Mouse (Mus musculus) erythroblast, adult 5-6 weeks (primary cell): Measurements from ENCODE around the gene Ifnl3. TPM values are rescaled to one million over a fixed set of nuclear protein-coding genes. Genes with fewer than 3 reads are reported as not detected.
"Not testable (repeated sequence)": the region's sequence is repeated elsewhere in the genome, so short reads cannot be mapped to it uniquely, and the experiment has no call there.

Experiments used
- ATAC-seq: replicated peaks from 2 replicates; pipeline ENCODE4 v1.8.0; 2016; ENCODE audit warnings: moderate number of reproducible peaks, mild to moderate bottlenecking, moderate TSS enrichment, inconsistent platforms; ENCODE audit not compliant: poor library complexity, low FRiP score, severe bottlenecking
- total RNA-seq, 2 experiments: library from RNA; stranded (forward) in 1 of 2; stranded (reverse) in 1 of 2; fragments of 150-400 nt in 1 of 2; fragments of 200-764, 138-1000 nt in 1 of 2; gene quantifications; 2 replicates each; pipeline versions ENCODE4 v1.2.3 to v1.2.4; 2015 to 2017; ENCODE audit warnings: low replicate concordance in 2 of 2

Ifnl3 gene
- total RNA-seq (2015; ENCODE audit: low replicate concordance): not detected in 2 replicates
- total RNA-seq (2017; ENCODE audit: low replicate concordance): not detected in 2 replicates

DNA sequence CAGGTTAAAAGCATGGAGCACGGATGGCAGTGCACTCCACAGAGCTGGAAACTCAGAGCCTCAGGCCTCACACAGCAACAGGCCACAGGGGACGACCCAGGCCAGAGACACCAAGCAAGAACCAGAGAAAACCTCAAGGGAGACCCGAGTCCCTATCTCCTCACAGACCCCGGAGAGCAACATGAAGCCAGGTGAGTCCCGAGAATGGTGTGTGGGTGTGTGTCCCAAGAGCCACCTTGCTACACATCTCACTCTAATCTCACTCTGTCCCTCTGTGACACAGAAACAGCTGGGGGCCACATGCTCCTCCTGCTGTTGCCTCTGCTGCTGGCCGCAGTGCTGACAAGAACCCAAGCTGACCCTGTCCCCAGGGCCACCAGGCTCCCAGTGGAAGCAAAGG, at the start of gene Ifnl3:
TSS of gene Ifnl3 (plus strand) at position 301 of the 400 bp plus-strand sequence.
- not testable (repeated sequence) for ATAC-seq

DNA sequence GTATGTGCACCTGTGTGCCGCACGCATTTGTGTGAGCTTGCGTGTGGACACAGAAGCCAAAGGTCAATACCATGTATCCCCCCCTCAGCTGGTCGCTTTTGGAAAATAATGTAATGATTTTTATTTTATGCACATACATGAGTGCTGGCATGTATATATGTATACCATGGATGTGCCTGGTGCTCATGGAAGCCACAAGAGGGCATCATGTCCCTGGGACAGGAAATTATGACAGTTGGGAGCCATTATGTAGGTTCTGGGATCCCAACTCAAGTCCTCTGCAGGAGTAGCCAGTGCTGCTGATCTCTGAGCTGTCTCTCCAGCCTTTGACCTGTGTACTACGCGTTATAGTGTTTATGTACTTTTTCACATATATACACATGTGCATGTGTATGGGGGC, 46.4 kb upstream of the Ifnl3 start:
- no peak for ATAC-seq

DNA sequence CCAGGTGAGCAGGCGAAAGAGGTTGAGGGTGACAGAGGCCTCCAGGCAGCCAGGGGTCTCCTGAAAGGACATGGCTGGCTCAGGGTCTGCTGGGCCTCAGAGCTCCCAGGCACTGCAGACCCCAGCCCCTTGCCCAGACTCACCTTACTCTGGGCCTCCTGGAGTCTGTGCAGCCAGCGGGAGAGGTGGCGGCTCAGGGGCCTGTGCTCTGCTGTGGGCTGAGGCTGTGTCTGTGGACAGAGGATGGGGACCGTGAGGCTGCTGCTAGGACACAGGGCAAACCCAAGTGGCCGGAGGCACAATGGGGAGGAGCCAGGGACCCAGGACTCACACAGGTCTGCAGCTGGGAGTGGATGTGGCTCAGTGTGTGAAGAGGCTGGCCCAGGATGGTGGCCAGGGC, 45.3 kb upstream of the Ifnl3 start:
- ATAC-seq: peak; percentile 30; the same call in 1 of the 2 replicates

DNA sequence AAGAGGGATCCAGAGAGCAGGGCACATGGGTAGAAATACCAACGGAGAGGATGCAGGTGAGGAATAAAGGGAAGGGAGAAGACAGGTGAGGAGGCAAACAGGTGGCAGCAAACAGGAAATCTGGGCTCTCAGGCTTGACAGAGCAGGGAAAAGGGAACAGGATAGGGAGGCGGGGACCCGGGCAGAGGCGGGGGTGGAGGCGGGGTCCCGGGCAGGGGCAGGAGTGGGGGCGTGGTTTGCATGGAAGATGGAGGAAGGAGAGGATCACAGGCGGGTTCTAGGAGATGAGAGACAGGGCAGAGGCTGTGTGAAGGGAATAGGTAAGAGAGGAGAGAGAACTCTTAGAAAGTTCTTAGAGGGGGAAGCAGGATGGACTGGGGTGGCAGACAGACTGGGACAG, 43.8 kb upstream of the Ifnl3 start:
- ATAC-seq: no peak

DNA sequence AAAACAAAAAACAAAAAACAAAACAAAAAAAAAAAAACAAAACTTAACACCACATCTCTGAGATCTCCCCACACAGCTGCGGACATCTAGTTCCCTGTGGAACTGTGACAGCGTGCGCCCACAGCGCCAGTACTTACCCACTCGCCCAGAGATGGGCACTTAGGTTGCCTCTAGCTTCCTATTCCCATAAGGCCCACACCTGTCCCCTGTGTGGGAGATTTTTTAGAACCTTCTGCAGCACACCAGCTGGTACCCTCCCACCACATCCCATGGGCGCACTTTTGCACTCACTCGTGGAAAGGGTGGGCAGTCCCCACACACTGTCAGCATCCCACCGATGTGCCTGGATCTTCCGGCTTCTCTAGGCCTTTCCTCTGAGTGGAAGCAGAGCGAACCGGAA, 39.8 kb upstream of the Ifnl3 start:
- no peak for ATAC-seq

DNA sequence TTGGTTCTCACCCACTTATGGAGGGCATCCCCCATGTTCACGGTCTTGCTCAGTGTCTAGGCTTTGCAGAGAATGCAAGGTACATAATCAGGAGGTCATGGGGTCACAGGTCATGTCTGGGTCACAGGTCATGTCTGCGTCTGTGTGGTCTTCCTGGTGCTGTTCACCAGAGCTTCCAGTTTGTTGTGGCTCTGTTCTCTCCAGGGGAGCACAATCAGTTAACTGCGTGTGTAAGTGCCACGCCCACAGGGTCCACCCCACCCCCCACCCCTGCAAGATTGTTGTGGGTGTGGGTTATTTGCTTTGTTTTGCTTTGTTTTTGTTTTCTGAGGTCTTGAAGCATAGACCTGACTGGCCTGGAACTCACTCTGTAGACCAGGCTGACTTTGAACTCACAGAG, 38.4 kb upstream of the Ifnl3 start:
- ATAC-seq: no peak

DNA sequence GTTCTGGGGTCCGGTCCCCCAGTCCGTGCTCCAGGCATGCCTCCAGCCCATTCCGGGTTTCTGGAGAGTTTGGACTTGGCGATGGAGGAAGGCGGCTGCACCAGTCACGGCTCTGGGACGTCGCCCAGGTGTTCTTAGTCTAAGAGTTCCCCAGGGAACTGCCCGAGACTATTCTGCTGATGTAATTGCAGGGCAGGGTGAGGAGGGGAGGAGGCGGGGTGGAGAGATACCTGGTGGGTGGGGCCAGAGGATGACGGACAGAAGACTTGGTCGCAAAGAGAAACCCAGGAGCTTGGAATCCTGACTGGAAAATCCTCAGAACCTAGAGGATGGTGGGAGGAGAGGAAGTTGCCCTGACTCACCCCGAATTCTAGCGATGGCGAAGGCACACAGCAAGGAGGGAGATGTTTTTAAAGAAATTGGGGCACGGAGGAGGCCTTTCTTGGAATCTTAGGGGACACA, 34.6 kb upstream of the Ifnl3 start:
- no peak for ATAC-seq

DNA sequence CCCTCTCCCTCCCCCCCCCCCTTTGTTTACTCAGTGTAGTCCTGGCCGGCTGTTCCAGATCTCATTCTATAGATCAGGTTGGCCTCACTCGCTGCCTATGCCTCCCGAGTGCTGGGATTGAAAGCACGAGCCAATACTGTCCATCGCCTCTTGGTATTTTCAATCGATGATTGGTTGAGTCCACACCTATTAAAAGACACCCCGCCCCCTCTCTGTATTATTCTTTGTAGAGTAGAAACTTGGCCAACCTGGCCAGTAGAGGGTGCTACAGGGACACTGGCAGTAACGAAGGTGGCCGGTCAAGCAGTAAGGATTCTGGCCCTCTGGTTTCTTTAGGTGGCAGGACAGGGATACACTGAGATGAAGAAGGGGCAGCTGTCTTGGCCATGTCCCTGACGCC, 32.2 kb upstream of the Ifnl3 start:
- no peak for ATAC-seq

DNA sequence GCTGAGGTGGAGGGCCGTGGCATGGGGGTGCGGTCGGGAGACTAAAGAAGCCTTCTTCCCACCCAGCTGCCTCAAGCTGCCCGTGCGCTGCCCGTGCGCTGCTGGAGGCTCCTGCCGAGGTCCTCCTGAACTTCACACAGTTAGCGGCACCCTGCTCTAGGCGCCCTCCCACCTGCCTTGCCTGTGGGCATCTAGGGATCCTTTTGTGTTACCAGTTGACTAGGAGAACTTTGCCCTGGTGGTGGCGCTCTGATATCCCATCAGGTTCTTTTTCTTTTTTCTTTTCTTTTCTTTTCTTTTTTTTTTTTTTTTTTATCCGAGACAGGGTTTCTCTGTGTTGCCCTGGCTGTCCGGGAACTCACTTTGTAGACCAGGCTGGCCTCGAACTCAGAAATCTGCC, 31.7 kb upstream of the Ifnl3 start:
- no peak for ATAC-seq

DNA sequence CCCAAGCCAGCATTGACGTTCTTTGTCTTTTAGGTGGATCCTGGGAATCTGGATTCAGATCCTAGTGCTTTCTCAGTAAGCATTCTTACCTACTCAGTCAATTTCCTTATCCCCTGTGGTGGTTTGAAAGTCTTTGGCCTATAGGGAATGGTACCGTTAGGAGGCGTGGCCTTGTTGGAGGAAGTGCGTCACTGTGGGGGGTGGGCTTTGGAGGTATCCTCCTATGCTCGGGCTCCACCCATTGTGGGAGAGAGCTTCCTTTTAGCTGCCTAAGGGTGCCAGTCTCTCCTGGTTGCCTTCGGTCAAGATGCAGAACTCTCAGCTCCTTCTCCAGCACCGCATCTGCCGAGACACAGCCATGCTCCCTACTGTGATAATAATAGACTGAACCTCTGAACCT, 30.3 kb upstream of the Ifnl3 start:
- no peak for ATAC-seq

DNA sequence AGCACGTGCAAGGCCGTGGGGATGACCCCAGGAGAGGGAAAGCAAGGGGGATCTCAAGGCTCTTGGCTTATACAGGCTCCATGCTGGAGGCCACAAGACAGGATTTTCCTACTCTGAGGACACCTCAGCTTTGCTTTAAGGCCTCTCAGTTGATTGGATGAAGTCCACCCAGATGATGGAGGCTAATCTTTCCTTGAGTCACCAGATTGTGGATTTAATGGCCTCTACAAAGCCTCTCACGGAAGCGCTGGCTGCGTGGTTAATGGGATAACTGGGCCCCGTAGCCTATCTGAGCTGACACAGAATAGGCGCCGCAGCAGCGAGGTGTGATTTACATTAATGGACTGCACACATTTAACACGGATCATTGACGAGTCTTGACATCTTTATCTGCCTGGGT, 27.2 kb upstream of the Ifnl3 start:
- ATAC-seq: no peak

DNA sequence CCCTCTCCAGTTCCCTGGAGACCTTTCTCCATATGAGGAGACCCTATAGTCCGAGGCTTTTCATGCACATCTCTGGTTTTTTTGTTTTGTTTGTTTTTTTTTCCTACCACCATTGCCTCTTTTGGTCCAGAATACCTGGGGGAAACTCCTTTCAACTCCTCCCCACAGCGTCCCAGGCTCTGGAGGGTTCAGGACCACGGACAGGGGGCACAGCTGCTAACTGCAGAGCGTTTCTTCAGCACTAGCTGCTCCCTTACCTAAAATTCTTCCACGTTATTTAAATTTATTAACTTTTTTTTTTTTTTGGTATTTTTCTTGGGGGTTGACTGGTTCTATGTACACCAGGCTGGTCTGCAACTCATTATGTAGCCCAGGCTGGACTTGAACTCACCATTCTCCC, 17.1 kb upstream of the Ifnl3 start:
- no peak for ATAC-seq

DNA sequence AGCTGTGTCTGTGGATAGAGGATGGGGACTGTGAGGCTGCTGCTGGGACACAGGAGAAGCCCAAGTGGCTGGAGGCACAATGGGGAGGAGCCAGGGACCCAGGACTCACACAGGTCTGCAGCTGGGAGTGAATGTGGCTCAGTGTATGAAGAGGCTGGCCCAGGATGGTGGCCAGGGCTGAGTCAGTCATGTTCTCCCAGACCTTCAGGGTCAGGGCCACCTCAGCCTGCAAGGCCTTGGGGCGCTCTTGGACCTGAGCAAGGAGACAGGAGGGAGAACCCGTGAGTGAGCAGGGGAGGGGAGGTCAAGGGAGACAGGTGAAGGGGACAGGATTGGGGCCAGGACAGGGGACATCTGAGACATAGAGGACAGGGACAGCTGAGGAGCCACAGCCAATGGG, 13.5 kb upstream of the Ifnl3 start:
- ATAC-seq: 0 out of 2 replicates have a peak, but pooled peaks have one; percentile 8

DNA sequence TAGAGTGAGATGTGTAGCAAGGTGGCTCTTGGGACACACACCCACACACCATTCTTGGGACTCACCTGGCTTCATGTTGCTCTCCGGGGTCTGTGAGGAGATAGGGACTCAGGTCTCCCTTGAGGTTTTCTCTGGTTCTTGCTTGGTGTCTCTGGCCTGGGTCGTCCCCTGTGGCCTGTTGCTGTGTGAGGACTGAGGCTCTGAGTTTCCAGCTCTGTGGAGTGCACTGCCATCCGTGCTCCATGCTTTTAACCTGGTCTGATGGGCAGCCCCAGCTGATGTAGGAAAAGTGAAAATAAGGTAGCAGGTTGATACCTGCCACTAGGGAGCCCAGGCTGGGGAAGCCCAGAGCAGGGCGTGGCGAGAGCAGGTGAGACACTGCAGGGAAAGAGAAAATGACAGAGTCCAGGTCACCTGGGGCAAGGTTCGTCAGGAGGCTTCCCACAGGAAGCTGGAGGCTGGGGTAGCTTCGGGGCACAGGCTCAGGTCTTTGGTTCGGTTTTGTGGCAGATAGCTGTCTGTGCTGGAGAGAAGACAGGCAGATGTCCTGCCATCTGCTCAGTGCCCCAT, 12.1 kb upstream of the Ifnl3 start, which contains the start of gene Ifnl2:
TSS of gene Ifnl2 (minus strand) at position 51 of the 570 bp plus-strand sequence.
- not testable (repeated sequence) for ATAC-seq

DNA sequence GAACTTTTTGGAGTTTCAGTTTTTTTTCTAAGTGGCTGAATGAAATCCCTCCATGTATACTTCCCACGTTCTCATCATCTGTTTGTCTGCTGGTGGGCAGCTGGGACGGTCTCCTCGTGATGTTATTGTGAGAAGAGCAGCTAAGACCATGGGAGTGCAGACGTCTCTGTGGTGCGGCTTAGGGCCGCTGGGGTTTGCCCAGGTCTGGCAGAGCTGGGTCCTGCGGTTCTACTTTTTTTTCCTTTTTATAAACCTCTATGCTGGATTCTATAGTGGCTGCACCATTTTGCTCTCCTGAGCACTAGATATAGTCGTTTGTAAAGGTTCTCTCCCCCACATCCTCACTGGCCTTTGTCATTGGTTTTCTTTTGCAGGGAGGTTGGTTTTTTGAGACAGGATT, 11.2 kb upstream of the Ifnl3 start:
- ATAC-seq: no peak

DNA sequence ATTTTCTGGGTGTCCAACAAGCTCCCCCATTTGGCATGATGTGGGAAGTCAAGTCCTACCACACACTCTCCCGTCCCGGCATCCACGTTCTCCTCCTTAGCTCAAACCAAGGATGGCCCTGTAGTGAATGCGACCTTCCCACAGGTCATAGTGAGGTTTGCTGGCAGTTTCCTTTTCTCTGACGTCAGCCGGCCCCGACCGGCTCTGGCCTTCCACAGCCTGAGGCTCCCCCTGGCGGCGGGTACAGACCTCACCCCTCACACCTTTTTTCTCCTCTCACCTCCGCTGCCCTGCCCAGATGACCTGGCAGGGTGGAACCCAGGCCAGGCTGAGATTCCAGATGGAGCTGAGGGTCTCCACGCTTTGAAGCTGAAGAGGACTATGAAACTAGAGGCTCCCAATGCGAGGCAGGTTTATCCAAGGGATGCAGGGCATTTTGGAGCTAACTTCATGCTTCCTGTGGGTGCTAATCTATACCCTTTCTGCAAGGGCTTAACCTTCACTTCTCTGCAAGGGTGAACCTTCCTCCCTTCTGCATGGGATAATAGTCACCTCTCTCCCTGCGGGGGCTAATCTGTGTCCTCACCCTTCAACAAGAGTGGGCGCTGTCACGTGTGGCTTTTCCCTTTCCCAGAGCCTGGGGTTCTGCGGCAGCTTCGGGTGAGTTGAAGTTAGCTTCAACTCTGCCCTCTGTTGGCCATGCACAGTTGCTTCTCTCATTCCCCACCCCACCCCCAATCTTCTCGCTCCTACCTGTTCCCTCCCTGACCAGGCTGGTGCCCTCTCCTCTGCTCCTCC, 5.5 kb downstream of the Ifnl3 start:
- ATAC-seq: peak; percentile 89

DNA sequence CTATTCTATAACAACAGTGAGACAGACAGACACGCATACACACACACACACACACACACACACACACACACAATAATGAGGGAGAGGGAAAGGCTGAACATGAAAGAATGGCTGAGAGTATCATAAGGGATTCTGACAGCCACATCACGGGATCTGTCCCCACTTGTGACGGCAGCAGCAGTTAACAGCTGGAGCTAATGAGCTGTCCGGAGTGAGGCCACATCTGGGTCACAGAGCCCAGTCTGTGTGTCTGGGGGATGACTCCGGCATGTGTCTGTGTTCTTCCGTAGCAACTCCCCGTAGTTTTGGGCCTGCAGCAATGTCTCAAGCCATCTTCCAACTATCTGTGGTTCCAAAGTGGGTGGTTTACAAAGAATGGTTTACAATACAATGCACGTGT, 9.4 kb downstream of the Ifnl3 start:
- no peak for ATAC-seq

DNA sequence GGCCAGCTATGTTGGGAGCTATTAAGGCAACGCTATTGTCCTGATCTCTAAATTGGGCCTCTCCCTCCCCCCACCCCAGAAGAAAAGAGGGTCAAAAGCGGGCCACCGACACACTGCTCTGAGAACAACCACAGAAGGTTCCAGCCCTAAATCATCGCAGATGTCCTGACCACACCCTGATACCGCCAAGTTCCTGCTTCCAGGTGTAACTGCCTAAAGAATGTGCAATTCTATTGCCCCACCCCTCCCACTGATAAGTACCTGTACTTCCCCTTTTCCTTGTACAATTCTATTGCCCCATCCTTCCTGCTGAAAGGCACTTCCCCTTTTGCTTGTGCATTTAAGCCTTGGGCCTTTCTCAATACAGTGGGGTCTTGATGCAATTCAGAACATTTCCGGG, 16.2 kb downstream of the Ifnl3 start:
- ATAC-seq: not testable (repeated sequence)

DNA sequence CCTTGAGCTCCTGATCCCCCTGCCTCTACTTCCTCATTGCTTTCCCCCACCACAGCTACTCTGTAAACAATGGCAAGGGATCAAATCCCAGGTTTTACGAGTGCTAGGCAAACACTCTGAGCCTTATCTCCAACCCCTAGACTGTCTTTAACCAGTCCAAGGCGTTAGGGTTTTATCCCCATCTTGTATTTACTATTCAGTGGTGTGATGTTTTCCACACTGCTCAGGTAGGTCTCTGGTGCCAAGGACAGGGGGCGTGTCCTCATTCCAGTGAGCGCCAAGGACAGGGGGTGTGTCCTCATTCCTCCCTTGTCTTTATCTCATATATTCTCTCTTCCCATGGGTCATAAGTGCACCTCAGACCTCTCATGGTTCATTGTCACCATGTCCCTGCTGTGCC, 17.9 kb downstream of the Ifnl3 start, which contains the start of gene Sycn:
TSS of gene Sycn (plus strand) at position 360 of the 400 bp plus-strand sequence.
- no peak for ATAC-seq

DNA sequence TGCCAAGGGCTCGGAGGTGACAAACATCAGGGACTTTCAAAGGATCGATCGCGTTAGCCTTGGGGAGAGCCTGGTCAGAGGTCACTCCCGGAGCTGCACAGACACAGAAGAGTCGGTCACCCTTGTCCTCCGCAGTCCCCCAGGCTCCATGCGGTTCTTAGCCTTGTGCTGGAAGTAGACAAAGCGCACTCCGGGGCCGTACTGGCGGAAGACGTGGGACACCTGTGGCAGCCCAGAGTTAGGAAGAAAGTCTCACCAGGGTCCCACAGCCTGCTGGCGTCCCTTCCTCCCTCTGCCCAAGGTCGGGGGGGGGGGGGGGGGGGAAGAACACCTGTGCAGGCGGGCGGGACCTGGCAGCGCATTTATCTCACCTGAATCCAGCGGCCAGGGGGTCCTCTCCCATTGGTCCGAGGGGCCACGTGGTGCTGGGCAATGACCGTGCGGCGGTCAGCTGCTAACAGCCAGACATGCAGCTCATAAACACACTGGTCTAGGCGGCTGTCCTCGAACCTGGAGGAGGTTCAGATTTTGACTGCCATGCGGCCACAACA, 21.5 kb downstream of the Ifnl3 start:
- no peak for ATAC-seq
